Mouse (Mus musculus) MEL (cell line): ENCODE data around the gene Dpyd. TPM values are rescaled to one million over a fixed set of nuclear protein-coding genes. Genes with fewer than 3 reads are reported as not detected.

ENCODE experiments used
- DNase-seq: peaks from one replicate; pipeline ENCODE4 v3.0.0; 2011; ENCODE audit warnings: low read depth, low spot score
- H3K27ac ChIP-seq: 2 replicates; pipeline ENCODE4 v1.5.1; 2012; ENCODE audit warnings: low read depth, mild to moderate bottlenecking, control low read depth, low read length, moderate library complexity; ENCODE audit not compliant: control insufficient read depth
- H3K27me3 ChIP-seq, 2 experiments: fragments of 150-350 bp in 1 of 2; sonication (generic) in 1 of 2; 2 replicates each; pipeline ENCODE4 v1.6.1; 2012; ENCODE audit warnings: low read length in 2 of 2, mild to moderate bottlenecking in 2 of 2, improper control_type of control experiment in 1 of 2, moderate library complexity in 1 of 2; ENCODE audit not compliant: insufficient read depth in 2 of 2, control insufficient read depth in 1 of 2
- H3K36me3 ChIP-seq, 2 experiments: 2 replicates each; pipeline ENCODE4 v1.6.1; 2012 to 2014; ENCODE audit warnings: low read length in 2 of 2, improper control_type of control experiment in 1 of 2, inconsistent platforms in 1 of 2, mild to moderate bottlenecking in 1 of 2; ENCODE audit not compliant: insufficient read depth in 2 of 2, control insufficient read depth in 1 of 2
- H3K4me1 ChIP-seq, 2 experiments: fragments of 150-350 bp in 1 of 2; sonication (generic) in 1 of 2; 2 replicates each; pipeline ENCODE4 v1.6.1; 2012; ENCODE audit warnings: low read length in 2 of 2, improper control_type of control experiment in 1 of 2, mild to moderate bottlenecking in 1 of 2; ENCODE audit not compliant: insufficient read depth in 2 of 2, control insufficient read depth in 1 of 2
- H3K4me3 ChIP-seq, 2 experiments: fragments of 150-350 bp in 1 of 2; sonication (generic) in 1 of 2; 2 replicates each; pipeline ENCODE4 v1.5.1; 2012; ENCODE audit warnings: low read depth in 2 of 2, low read length in 2 of 2, mild to moderate bottlenecking in 2 of 2, moderate library complexity in 2 of 2, control low read depth in 1 of 2, improper control_type of control experiment in 1 of 2; ENCODE audit not compliant: control insufficient read depth in 1 of 2, insufficient read depth in 1 of 2
- H3K79me2 ChIP-seq: 2 replicates; pipeline ENCODE4 v1.6.1; 2012; ENCODE audit warnings: mild to moderate bottlenecking, low read length, moderate library complexity; ENCODE audit not compliant: control insufficient read depth, poor library complexity, insufficient read depth
- H3K9ac ChIP-seq: 2 replicates; pipeline ENCODE4 v1.6.1; 2012; ENCODE audit warnings: low read depth, mild to moderate bottlenecking, control low read depth, low read length, moderate library complexity; ENCODE audit not compliant: control insufficient read depth, poor library complexity, severe bottlenecking
- H3K9me3 ChIP-seq: fragments of 150-350 bp; sonication (generic); replicated peaks from 2 replicates; pipeline ENCODE4 v1.6.1; 2012; ENCODE audit warnings: mild to moderate bottlenecking, low read length, improper control_type of control experiment, moderate library complexity; ENCODE audit not compliant: insufficient read depth
- BHLHE40 ChIP-seq: IDR thresholded peaks from 2 replicates; pipeline ENCODE4 v1.6.1; 2012; ENCODE audit warnings: low read depth, mild to moderate bottlenecking, inconsistent platforms, low read length, improper control_type of control experiment, borderline replicate concordance
- CHD2 ChIP-seq: IDR thresholded peaks from 2 replicates; pipeline ENCODE4 v1.6.1; 2011; ENCODE audit warnings: low read length, improper control_type of control experiment
- CTCF ChIP-seq, 3 experiments: IDR thresholded peaks in 2 of 3; conservative IDR thresholded peaks in 1 of 3; 2 replicates each; pipeline ENCODE4 v1.5.1; 2011 to 2012; ENCODE audit warnings: low read length in 3 of 3, low read depth in 2 of 3, mild to moderate bottlenecking in 2 of 3, improper control_type of control experiment in 1 of 3, inconsistent platforms in 1 of 3, mixed read lengths in 1 of 3, moderate library complexity in 1 of 3; ENCODE audit not compliant: control insufficient read depth in 1 of 3, insufficient read depth in 1 of 3, poor library complexity in 1 of 3, severe bottlenecking in 1 of 3
- E2F4 ChIP-seq: IDR thresholded peaks from 2 replicates; pipeline ENCODE4 v1.6.1; 2011; ENCODE audit warnings: low read depth, low read length, improper control_type of control experiment, borderline replicate concordance
- ETS1 ChIP-seq: IDR thresholded peaks from 2 replicates; pipeline ENCODE4 v1.6.1; 2012; ENCODE audit warnings: low read depth, mild to moderate bottlenecking, inconsistent platforms, low read length, improper control_type of control experiment, moderate library complexity
- GABPA ChIP-seq: IDR thresholded peaks from 2 replicates; pipeline ENCODE4 v1.6.1; 2012; ENCODE audit warnings: low read depth, mild to moderate bottlenecking, inconsistent platforms, low read length, improper control_type of control experiment, moderate library complexity
- GATA1 ChIP-seq: IDR thresholded peaks from 2 replicates; pipeline ENCODE4 v1.6.1; 2011; ENCODE audit warnings: low read depth, low read length, improper control_type of control experiment
- KAT2A ChIP-seq: conservative IDR thresholded peaks from 2 replicates; pipeline ENCODE4 v1.6.1; 2012; ENCODE audit warnings: low read depth, low read length, improper control_type of control experiment, inconsistent platforms
- MAX ChIP-seq: IDR thresholded peaks from 2 replicates; pipeline ENCODE4 v1.6.1; 2011; ENCODE audit warnings: low read length, improper control_type of control experiment
- MAZ ChIP-seq: IDR thresholded peaks from 2 replicates; pipeline ENCODE4 v1.6.1; 2012; ENCODE audit warnings: low read depth, mild to moderate bottlenecking, inconsistent platforms, low read length, improper control_type of control experiment
- MEF2A ChIP-seq: IDR thresholded peaks from 2 replicates; pipeline ENCODE4 v1.6.1; 2014; ENCODE audit warnings: low read depth, mild to moderate bottlenecking, inconsistent platforms, low read length, improper control_type of control experiment; ENCODE audit not compliant: poor library complexity, insufficient replicate concordance, severe bottlenecking; ENCODE audit errors: extremely low read depth
- MYC ChIP-seq: IDR thresholded peaks from 2 replicates; pipeline ENCODE4 v1.6.1; 2011; ENCODE audit warnings: low read depth, mild to moderate bottlenecking, low read length, improper control_type of control experiment, moderate library complexity
- NRF1 ChIP-seq: IDR thresholded peaks from 2 replicates; pipeline ENCODE4 v1.6.1; 2014; ENCODE audit warnings: low read depth, mild to moderate bottlenecking, inconsistent platforms, low read length, improper control_type of control experiment, moderate library complexity; ENCODE audit not compliant: poor library complexity, insufficient read depth, severe bottlenecking
- POLR2A ChIP-seq, 2 experiments: IDR thresholded peaks; 2 replicates each; pipeline ENCODE4 v1.6.1; 2011 to 2012; ENCODE audit warnings: low read length in 2 of 2, mild to moderate bottlenecking in 2 of 2, control low read depth in 1 of 2, improper control_type of control experiment in 1 of 2, low read depth in 1 of 2, moderate library complexity in 1 of 2; ENCODE audit not compliant: control insufficient read depth in 1 of 2, insufficient read depth in 1 of 2, poor library complexity in 1 of 2
- POLR2AphosphoS2 ChIP-seq: IDR thresholded peaks from 2 replicates; pipeline ENCODE4 v1.6.1; 2011; ENCODE audit warnings: low read length, improper control_type of control experiment
- POLR2AphosphoS5 ChIP-seq: IDR thresholded peaks from 2 replicates; pipeline ENCODE4 v1.6.1; 2012; ENCODE audit warnings: low read depth, borderline replicate concordance, mild to moderate bottlenecking, inconsistent platforms, low read length, moderate library complexity, mixed read lengths
- RAD21 ChIP-seq: IDR thresholded peaks from 2 replicates; pipeline ENCODE4 v1.6.1; 2011; ENCODE audit warnings: mild to moderate bottlenecking, low read depth, low read length, improper control_type of control experiment
- RCOR1 ChIP-seq: IDR thresholded peaks from 2 replicates; pipeline ENCODE4 v1.6.1; 2012; ENCODE audit warnings: low read depth, mild to moderate bottlenecking, inconsistent platforms, low read length, improper control_type of control experiment
- SIN3A ChIP-seq: IDR thresholded peaks from 2 replicates; pipeline ENCODE4 v1.6.1; 2012; ENCODE audit warnings: low read length, improper control_type of control experiment, inconsistent platforms
- SMC3 ChIP-seq: IDR thresholded peaks from 2 replicates; pipeline ENCODE4 v1.6.1; 2011; ENCODE audit warnings: low read depth, low read length, improper control_type of control experiment
- TAL1 ChIP-seq: IDR thresholded peaks from 2 replicates; pipeline ENCODE4 v1.6.1; 2012; ENCODE audit warnings: mild to moderate bottlenecking, inconsistent platforms, low read length, moderate library complexity, mixed read lengths
- TBP ChIP-seq: IDR thresholded peaks from 2 replicates; pipeline ENCODE4 v1.8.0; 2011; ENCODE audit warnings: low read depth, low read length, improper control_type of control experiment
- TCF12 ChIP-seq: IDR thresholded peaks from 2 replicates; pipeline ENCODE4 v1.6.1; 2014; ENCODE audit warnings: low read depth, mild to moderate bottlenecking, inconsistent platforms, low read length, improper control_type of control experiment, moderate library complexity
- UBTF ChIP-seq: IDR thresholded peaks from 2 replicates; pipeline ENCODE4 v1.6.1; 2012; ENCODE audit warnings: low read depth, mild to moderate bottlenecking, inconsistent platforms, low read length, improper control_type of control experiment, moderate library complexity, borderline replicate concordance; ENCODE audit not compliant: insufficient read depth
- USF2 ChIP-seq, 2 experiments: IDR thresholded peaks; 2 replicates each; pipeline ENCODE4 v1.6.1; 2011 to 2012; ENCODE audit warnings: improper control_type of control experiment in 2 of 2, low read length in 2 of 2, borderline replicate concordance in 1 of 2, inconsistent platforms in 1 of 2, low read depth in 1 of 2, mild to moderate bottlenecking in 1 of 2; ENCODE audit not compliant: insufficient read depth in 1 of 2
- ZKSCAN1 ChIP-seq: IDR thresholded peaks from 2 replicates; pipeline ENCODE4 v1.6.1; 2012; ENCODE audit warnings: low read depth, mild to moderate bottlenecking, inconsistent platforms, low read length, improper control_type of control experiment, moderate library complexity
- ZNF384 ChIP-seq: IDR thresholded peaks from 2 replicates; pipeline ENCODE4 v1.6.1; 2012; ENCODE audit warnings: low read depth, mild to moderate bottlenecking, inconsistent platforms, low read length, improper control_type of control experiment
- polyA plus RNA-seq, 2 experiments: library from polyadenylated mRNA; stranded (reverse) in 1 of 2; unstranded in 1 of 2; fragments of >175 nt in 1 of 2; fragments of >200 nt in 1 of 2; gene quantifications; 2 replicates each; pipeline versions ENCODE4 v1.2.1 to v1.2.4; 2012; ENCODE audit warnings: low replicate concordance in 2 of 2, low read depth in 1 of 2; ENCODE audit not compliant: insufficient read length in 2 of 2, insufficient read depth in 1 of 2, missing spikeins in 1 of 2
- total RNA-seq: library from RNA; depleted of rRNA; stranded (reverse); fragments of 300-350 nt; gene quantifications from 2 replicates; pipeline ENCODE4 v1.2.3, GENCODE M21; 2012

The Dpyd gene
- total and polyA plus RNA-seq, 3 experiments, result not detected

GRCm38 (mm10) chr3:118674121-118674745, 112.3 kb downstream of the Dpyd start:
- no peak for TF ChIP-seq TAL1
- TF ChIP-seq NRF1, result no peak
- TF ChIP-seq TCF12, result no peak
- no peak for TF ChIP-seq SIN3A
- no peak for TF ChIP-seq ZNF384
- no peak for TF ChIP-seq CHD2
- TF ChIP-seq UBTF, result no peak
- no peak for TF ChIP-seq MYC
- no peak for TF ChIP-seq BHLHE40
- no peak for TF ChIP-seq POLR2AphosphoS5
- no peak for TF ChIP-seq MAX
- TF ChIP-seq E2F4, result no peak
- no peak for TF ChIP-seq CTCF (IDR thresholded peaks at IDR 0.05 in 2 of 3, conservative IDR thresholded peaks at IDR 0.05 in 1 of 3; ENCODE audit: control insufficient read depth in 1 of 3, insufficient read depth in 1 of 3, low read depth in 2 of 3, low read length in 3 of 3, poor library complexity in 1 of 3, severe bottlenecking in 1 of 3)
- no peak for TF ChIP-seq USF2 (IDR thresholded peaks at IDR 0.05; ENCODE audit: borderline replicate concordance in 1 of 2, insufficient read depth in 1 of 2, low read depth in 1 of 2, low read length in 2 of 2)
- TF ChIP-seq POLR2AphosphoS2, result no peak
- TF ChIP-seq RCOR1, result no peak

DNA sequence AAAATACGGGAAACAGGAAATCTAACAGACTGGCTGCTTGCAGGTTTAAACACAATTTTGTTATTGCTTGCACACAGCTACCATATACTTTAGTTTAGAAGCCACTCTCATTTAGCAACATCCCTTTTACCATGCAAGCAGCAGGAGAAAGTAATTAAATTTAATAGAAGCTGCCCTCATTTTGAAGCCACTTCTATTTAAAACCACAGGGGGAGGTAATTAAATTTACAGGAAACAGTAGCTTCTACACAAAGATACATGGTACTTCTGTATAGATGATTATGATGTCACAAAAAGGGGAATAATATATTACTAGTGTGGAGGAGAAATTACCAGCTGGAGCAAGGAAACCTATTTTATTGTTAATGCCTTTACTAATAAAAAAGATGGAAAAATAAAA, 113.5 kb downstream of the Dpyd start:
- Histone ChIP-seq H3K36me3 (no peaks in the 10 kb centered on the region), H3K79me2 (no peaks in the 10 kb centered on the region), H3K27ac (no peak overlapping the region), H3K27me3 (no peaks in the 10 kb centered on the region), H3K9me3 (no peaks in the 10 kb centered on the region), H3K4me3 (no peak overlapping the region), H3K9ac (no peak overlapping the region), H3K4me1 (no peaks in the 10 kb centered on the region)
- TF ChIP-seq MAZ (no peak), SMC3 (no peak), MAX (no peak), RAD21 (no peak), GABPA (no peak), KAT2A (no peak), ETS1 (no peak), ZKSCAN1 (no peak), POLR2AphosphoS5 (no peak), TBP (no peak), USF2 (IDR thresholded peaks at IDR 0.05; ENCODE audit: borderline replicate concordance in 1 of 2, insufficient read depth in 1 of 2, low read depth in 1 of 2, low read length in 2 of 2) (no peak), POLR2A (IDR thresholded peaks at IDR 0.05; ENCODE audit: control insufficient read depth in 1 of 2, insufficient read depth in 1 of 2, low read depth in 1 of 2, low read length in 2 of 2, poor library complexity in 1 of 2) (no peak), MEF2A (no peak), GATA1 (no peak), ZNF384 (no peak), RCOR1 (no peak), POLR2AphosphoS2 (no peak), TAL1 (no peak)
- no peak for DNase-seq

More at GRCm38 (mm10) chr3:118674121-118674745, 112.3 kb downstream of the Dpyd start:
- H3K27me3 ChIP-seq, result no peaks in the 10 kb centered on the region
- H3K4me1 ChIP-seq, result no peaks in the 10 kb centered on the region
- H3K9me3 ChIP-seq, result no peaks in the 10 kb centered on the region
- no peak overlapping the region for H3K9ac ChIP-seq
- H3K79me2 ChIP-seq, result no peaks in the 10 kb centered on the region
- no peak for DNase-seq
- no peaks in the 10 kb centered on the region for H3K36me3 ChIP-seq
- H3K4me3 ChIP-seq, result no peak overlapping the region
- H3K27ac ChIP-seq, result no peak overlapping the region
